In the genomic region with DNA sequence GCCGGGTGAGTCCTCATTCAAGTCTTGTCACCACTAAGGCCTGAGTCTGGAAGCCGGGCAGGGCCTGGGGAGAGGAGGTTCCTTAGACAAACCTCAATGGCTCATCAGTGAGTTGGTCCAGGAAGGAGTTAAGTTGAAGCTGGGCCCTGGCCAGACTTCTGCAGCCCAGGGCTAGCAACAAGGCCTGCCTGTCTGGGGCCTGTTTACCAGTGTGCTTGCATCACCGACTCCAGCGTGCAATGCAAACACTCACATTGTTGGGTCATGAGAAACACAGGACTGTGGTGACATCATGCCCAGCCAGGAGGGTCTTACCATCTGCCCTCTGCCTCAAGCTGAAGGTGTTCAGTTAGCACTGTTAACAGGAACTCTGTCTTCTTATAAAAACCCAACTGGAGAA, we compare ENCODE assay signal across 12 mouse cellular contexts. TPM values are rescaled to one million over a fixed set of nuclear protein-coding genes. Genes with fewer than 3 reads are reported as not detected.
DNase-seq lines count a peak whose midpoint lies in the region; ATAC-seq and TF ChIP-seq lines count a peak whose summit lies in the region.
"Had no signal": no experiment of that assay in that cellular context is flagged by ENCODE, and none has a peak within 500 bp of the region (broad histone marks: within the 10 kb centered on the region; RNA-seq: fewer than 3 reads in every experiment).

No protein-coding gene starts in this region.

- H3K4me3 ChIP-seq in midbrain, postnatal 0 days (ENCODE audit: low read depth, low read length), result no peak overlapping the region
- H3K4me3 ChIP-seq in midbrain, embryonic 14.5 days (replicated peaks; ENCODE audit: low read depth, low read length), result no peak overlapping the region
- no peak overlapping the region for H3K4me3 ChIP-seq in lung, adult 2 months (replicated peaks; ENCODE audit: extremely low read depth, low read depth, low read length)
- H3K4me3 ChIP-seq in stomach, postnatal 0 days (ENCODE audit: low read depth, low read length), result no peak overlapping the region
- H3K4me3 ChIP-seq: forebrain, embryonic 12.5 days had no signal

- H3K36me3 ChIP-seq in midbrain, postnatal 0 days (ENCODE audit: insufficient read depth, low read length), result no peaks in the 10 kb centered on the region
- no peaks in the 10 kb centered on the region for H3K36me3 ChIP-seq in midbrain, embryonic 14.5 days (ENCODE audit: control insufficient read depth, insufficient read depth, low read length)
- H3K36me3 ChIP-seq in stomach, postnatal 0 days (ENCODE audit: control insufficient read depth, insufficient read depth, low read length), result no peaks in the 10 kb centered on the region
- H3K36me3 ChIP-seq: forebrain, embryonic 12.5 days had no signal

- no peak overlapping the region for H3K27ac ChIP-seq in midbrain, postnatal 0 days (ENCODE audit: low read depth, low read length)
- H3K27ac ChIP-seq in midbrain, embryonic 14.5 days (replicated peaks; ENCODE audit: low read depth, low read length), result no peak overlapping the region
- peak overlapping the region; percentile 66 for H3K27ac ChIP-seq in stomach, postnatal 0 days (replicated peaks)
- H3K27ac ChIP-seq: forebrain, embryonic 12.5 days had no signal

- no peak for ATAC-seq in midbrain, postnatal 0 days (ENCODE audit: low FRiP score)
- no peak for ATAC-seq in midbrain, embryonic 14.5 days (ENCODE audit: low FRiP score, low TSS enrichment)
- 0 out of 2 replicates have a peak, but pooled peaks have one; percentile 20 for ATAC-seq in granulocyte monocyte progenitor cell, adult 5-6 weeks (replicated peaks; ENCODE audit: poor library complexity, severe bottlenecking)
- peak; percentile 81 for ATAC-seq in stomach, postnatal 0 days (ENCODE audit: low FRiP score, low TSS enrichment)

- peak; percentile 8 for DNase-seq in midbrain, postnatal 0 days (ENCODE audit: low spot score)
- DNase-seq in midbrain, embryonic 14.5 days, result no peak
- peak; percentile 33 for DNase-seq in lung, adult 2 months
- DNase-seq in stomach, postnatal 0 days (ENCODE audit: low spot score), result peak; percentile 26
- no peak for DNase-seq in testis, postnatal 10 days (ENCODE audit: low spot score)
- no peak for DNase-seq in ovary, postnatal 10 days (ENCODE audit: low spot score)
- DNase-seq: adrenal gland, adult 2 months; cerebellum, adult 11 months; gastrocnemius, postnatal 36 days; layer of hippocampus, adult 9-11 months had no signal

- no peaks in the 10 kb centered on the region for H3K27me3 ChIP-seq in midbrain, postnatal 0 days (ENCODE audit: insufficient read depth, low read length)
- H3K27me3 ChIP-seq in midbrain, embryonic 14.5 days (ENCODE audit: control insufficient read depth, insufficient read depth, low read length), result no peaks in the 10 kb centered on the region
- H3K27me3 ChIP-seq in stomach, postnatal 0 days (ENCODE audit: control insufficient read depth, insufficient read depth, low read length), result no peaks in the 10 kb centered on the region
- H3K27me3 ChIP-seq: forebrain, embryonic 12.5 days had no signal

- no peak overlapping the region for H3K4me2 ChIP-seq in midbrain, postnatal 0 days (ENCODE audit: low read depth, low read length, poor library complexity, severe bottlenecking)
- H3K4me2 ChIP-seq in midbrain, embryonic 14.5 days (ENCODE audit: low read length), result no peak overlapping the region
- H3K4me2 ChIP-seq in stomach, postnatal 0 days (replicated peaks; ENCODE audit: low read depth), result no peak overlapping the region
- H3K4me2 ChIP-seq: forebrain, embryonic 12.5 days had no signal

- H3K9ac ChIP-seq in midbrain, postnatal 0 days (replicated peaks; ENCODE audit: low read length, poor library complexity, severe bottlenecking), result no peak overlapping the region
- no peak overlapping the region for H3K9ac ChIP-seq in midbrain, embryonic 14.5 days (replicated peaks; ENCODE audit: low read length)
- H3K9ac ChIP-seq in stomach, postnatal 0 days (ENCODE audit: low read length), result 0 out of 2 replicates have a peak overlapping the region, but pooled peaks have one; percentile 18
- H3K9ac ChIP-seq: forebrain, embryonic 12.5 days had no signal

- TF ChIP-seq EP300 in stomach, postnatal 0 days (optimal IDR thresholded peaks at IDR 0.05), result no peak

- TF ChIP-seq POLR2A in lung, adult 2 months (IDR thresholded peaks at IDR 0.05; ENCODE audit: borderline replicate concordance, extremely low read depth, low read depth, low read length), result no peak

- TF ChIP-seq CTCF in midbrain, postnatal 0 days (IDR thresholded peaks at IDR 0.05), result no peak
- no peak for TF ChIP-seq CTCF in lung, adult 2 months (IDR thresholded peaks at IDR 0.05; ENCODE audit: insufficient read depth, low read length)
- TF ChIP-seq CTCF in stomach, postnatal 0 days (IDR thresholded peaks at IDR 0.05; ENCODE audit: low read depth), result no peak

- H3K9me3 ChIP-seq in midbrain, postnatal 0 days (ENCODE audit: low read length), result no peaks in the 10 kb centered on the region
- no peaks in the 10 kb centered on the region for H3K9me3 ChIP-seq in midbrain, embryonic 14.5 days (ENCODE audit: control insufficient read depth, low read length)
- H3K9me3 ChIP-seq in stomach, postnatal 0 days (ENCODE audit: control insufficient read depth, low read length), result no peaks in the 10 kb centered on the region
- H3K9me3 ChIP-seq: forebrain, embryonic 12.5 days had no signal

- WGBS in midbrain, postnatal 0 days, result 81% methylated on average over 4 of the region's 4 CpGs
- WGBS in midbrain, embryonic 14.5 days, result 95% methylated on average over 4 of the region's 4 CpGs
- WGBS in lung, adult 2 months, result 57% methylated on average over 4 of the region's 4 CpGs
- 38% methylated on average over 4 of the region's 4 CpGs for WGBS in stomach, postnatal 0 days

- no peaks in the 10 kb centered on the region for H3K4me1 ChIP-seq in midbrain, postnatal 0 days (ENCODE audit: insufficient read depth, low read length)
- H3K4me1 ChIP-seq in midbrain, embryonic 14.5 days (ENCODE audit: control insufficient read depth, insufficient read depth, low read length), result no peaks in the 10 kb centered on the region
- no peaks in the 10 kb centered on the region for H3K4me1 ChIP-seq in lung, adult 2 months (ENCODE audit: control insufficient read depth, insufficient read depth, low read length)
- H3K4me1 ChIP-seq in stomach, postnatal 0 days (replicated peaks; ENCODE audit: control insufficient read depth, insufficient read depth), result peaks cover 4% of the 10 kb centered on the region; the same call in 1 of the 2 replicates
- H3K4me1 ChIP-seq: forebrain, embryonic 12.5 days had no signal

RNA-seq across cellular contexts. Expression of a gene that starts 25.6 kb away (rescaled TPM):
- 7.3 and 9.9 TPM in 2 replicates for total RNA-seq in midbrain, postnatal 0 days (2014; rRNA removed)
- 8.0 and 8.1 TPM in 2 replicates for polyA plus RNA-seq in midbrain, postnatal 0 days (2015; fragmentation: Nextera tagmentation; extraction: Ambion mirVana)
- 7.2 and 12.8 TPM in 2 replicates for polyA plus RNA-seq in midbrain, embryonic 14.5 days (2014; fragmentation: Nextera tagmentation; extraction: Ambion mirVana)
- 7.5 and 10.5 TPM in 2 replicates for total RNA-seq in granulocyte monocyte progenitor cell, adult 5-6 weeks (2014; fragmentation: Nextera tagmentation)
- total RNA-seq in granulocyte monocyte progenitor cell, adult 5-6 weeks (2017), result 7.0 and 8.3 TPM in 2 replicates
- polyA plus RNA-seq in lung, adult 2 months (2012; rRNA removed), result 43.1 and 51.6 TPM in 2 replicates
- 103 TPM in 2 replicates for polyA plus RNA-seq in stomach, postnatal 0 days (2015; fragmentation: Nextera tagmentation; extraction: Ambion mirVana)

RNA-seq across cellular contexts. Expression of a gene that starts 51.5 kb away (rescaled TPM):
- total RNA-seq in midbrain, postnatal 0 days (2014; rRNA removed), result 244 and 290 TPM in 2 replicates
- 298 and 349 TPM in 2 replicates for polyA plus RNA-seq in midbrain, postnatal 0 days (2015; fragmentation: Nextera tagmentation; extraction: Ambion mirVana)
- 48.5 and 76.5 TPM in 2 replicates for polyA plus RNA-seq in midbrain, embryonic 14.5 days (2014; fragmentation: Nextera tagmentation; extraction: Ambion mirVana)
- total RNA-seq in granulocyte monocyte progenitor cell, adult 5-6 weeks (2014; fragmentation: Nextera tagmentation), result 22.0 and 28.8 TPM in 2 replicates
- 17.0 and 21.1 TPM in 2 replicates for total RNA-seq in granulocyte monocyte progenitor cell, adult 5-6 weeks (2017)
- polyA plus RNA-seq in lung, adult 2 months (2012; rRNA removed), result 111 and 138 TPM in 2 replicates
- polyA plus RNA-seq in stomach, postnatal 0 days (2015; fragmentation: Nextera tagmentation; extraction: Ambion mirVana), result 179 and 191 TPM in 2 replicates

Comparison
In these comparisons a context has a peak if more than half of its experiments do, and no peak if none do; other contexts are left out.
1. DNase-seq: peak in midbrain, postnatal 0 days (single experiment), lung, adult 2 months (single experiment) and stomach, postnatal 0 days (single experiment); none in midbrain, embryonic 14.5 days (single experiment), testis, postnatal 10 days (single experiment) and ovary, postnatal 10 days (single experiment).
2. ATAC-seq: peak in granulocyte monocyte progenitor cell, adult 5-6 weeks (single experiment) and stomach, postnatal 0 days (single experiment); none in midbrain, postnatal 0 days (single experiment) and midbrain, embryonic 14.5 days (single experiment).